Mouse (Mus musculus) frontal cortex, adult (tissue): ENCODE measurements around the gene Zfhx2.
A peak's percentile ranks its signal among the peaks of the same experiment; 100 is the strongest.

Experiments used
- ATAC-seq: cut with Nextera tagmentation; 2 replicates; pipeline ENCODE4 v1.9.2; 2017; ENCODE audit warnings: mild to moderate bottlenecking, moderate library complexity, mixed read lengths; ENCODE audit not compliant: low TSS enrichment

Zfhx2 gene

DNA sequence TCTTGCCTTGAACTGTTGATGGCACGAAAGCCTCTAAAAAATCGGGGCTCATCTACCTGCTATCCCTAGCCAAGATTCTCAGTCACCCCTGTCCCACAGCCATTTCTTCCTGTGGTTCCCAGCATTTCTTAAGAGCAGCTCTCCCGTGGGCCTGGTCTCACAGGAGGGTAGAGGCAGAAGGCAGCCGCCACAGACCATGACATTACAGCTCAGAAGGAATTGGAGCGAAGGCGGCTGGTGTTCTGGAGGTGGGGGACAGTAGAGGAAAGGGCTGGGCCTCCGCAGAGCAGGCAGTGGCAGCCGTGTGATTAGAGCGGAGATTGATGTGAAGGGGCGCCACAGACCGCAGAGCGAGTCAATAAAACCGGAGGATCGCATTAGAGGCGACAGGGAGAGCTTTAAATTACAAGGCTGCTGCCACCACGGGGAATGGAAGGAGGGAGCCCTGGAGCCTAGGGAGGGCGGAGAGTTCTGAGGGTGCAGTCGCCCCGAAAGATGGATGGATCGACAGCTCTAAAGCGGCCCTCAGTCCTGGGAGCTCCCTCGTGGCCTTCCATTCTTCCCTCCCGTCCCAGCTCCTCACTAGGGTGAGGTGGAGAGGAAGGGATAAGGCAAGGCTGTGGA, 13.6 kb downstream of the Zfhx2 start:
- ATAC-seq, result peak; percentile 13; the same call in 1 of the 2 replicates

DNA sequence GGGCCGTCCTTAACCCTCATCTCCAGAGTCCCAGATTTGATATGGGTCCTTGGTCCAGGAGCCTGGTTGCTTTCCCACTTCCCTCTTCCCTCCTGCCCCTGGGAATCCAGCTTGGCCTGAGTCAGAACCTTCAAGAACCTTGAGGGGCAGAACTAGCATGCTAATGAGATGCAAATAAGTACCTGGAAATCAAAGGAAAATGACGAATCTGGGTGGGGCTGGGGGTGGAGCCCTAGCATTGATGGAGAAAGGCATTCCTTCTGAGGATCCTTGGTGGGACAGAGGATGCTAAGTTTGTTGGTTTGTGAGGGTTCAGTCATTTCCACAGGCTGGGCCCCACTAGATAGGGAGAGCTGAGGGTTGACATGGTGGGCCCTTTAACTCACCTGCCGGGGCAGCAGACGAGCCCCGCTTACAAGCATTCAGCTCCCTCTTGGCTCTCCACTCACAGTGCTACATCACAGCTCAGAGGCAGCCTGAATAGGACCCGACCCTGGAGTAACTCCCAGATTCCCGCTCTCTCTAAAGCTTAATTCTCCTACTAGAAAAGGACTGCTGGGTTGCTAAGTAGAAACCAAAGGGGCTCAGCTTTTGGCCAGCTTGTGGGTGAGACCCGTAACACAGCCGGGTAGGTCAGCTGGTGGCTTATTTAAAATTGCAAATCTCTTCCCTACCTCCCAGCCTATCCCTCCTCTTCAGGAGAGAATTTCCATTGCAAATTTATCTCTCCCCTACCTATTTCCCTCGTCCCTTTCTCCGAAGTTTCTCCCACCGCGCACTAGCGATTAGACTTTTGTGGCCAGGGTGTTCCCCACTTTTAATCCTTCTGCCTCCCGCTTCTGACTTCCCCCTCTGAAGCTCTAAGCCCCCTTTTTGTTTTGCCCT, 14.4 kb downstream of the Zfhx2 start:
- ATAC-seq, result 0 out of 2 replicates have a peak, but pooled peaks have one; percentile 18

DNA sequence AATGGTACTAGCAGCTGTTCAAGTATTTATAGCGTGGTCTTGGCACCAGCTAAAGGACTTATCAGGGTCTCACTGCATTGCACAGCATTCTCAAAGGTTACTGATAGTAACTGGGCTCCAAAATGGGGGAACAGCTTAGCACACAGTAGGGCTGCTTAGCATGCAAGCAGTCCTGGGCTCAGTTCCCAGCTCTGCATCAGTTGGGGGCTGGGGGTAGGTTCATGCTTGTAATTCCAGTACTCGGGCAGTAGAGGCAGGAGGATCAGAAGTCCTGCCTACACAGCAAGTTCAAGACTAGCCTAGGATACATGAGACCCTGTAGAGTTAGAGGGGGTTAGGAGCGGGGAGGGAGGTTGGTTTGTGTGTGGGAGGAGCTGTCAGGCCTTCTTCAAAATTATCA, 15.2 kb downstream of the Zfhx2 start:
- ATAC-seq, result no peak

DNA sequence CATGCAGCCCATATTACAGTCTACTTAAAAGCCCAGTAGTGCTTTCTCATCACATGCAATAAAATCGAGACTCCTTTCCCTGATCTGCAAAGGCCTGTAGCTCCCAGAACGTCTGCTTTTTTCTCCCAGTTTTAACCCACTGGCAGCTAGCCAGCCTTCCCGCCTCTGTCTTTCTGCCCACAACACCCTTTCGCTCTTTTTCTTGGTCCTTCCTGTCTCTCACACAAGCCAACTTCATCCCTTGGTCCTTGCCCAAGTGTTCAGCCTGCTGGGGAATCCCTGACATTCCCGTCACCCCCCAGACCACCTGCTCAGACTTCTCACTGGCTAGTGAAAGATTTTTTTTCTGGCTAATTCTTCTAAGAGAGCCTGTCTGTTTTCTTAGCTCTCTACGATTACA, 15.9 kb downstream of the Zfhx2 start:
- ATAC-seq, result peak; percentile 13; the same call in 1 of the 2 replicates

DNA sequence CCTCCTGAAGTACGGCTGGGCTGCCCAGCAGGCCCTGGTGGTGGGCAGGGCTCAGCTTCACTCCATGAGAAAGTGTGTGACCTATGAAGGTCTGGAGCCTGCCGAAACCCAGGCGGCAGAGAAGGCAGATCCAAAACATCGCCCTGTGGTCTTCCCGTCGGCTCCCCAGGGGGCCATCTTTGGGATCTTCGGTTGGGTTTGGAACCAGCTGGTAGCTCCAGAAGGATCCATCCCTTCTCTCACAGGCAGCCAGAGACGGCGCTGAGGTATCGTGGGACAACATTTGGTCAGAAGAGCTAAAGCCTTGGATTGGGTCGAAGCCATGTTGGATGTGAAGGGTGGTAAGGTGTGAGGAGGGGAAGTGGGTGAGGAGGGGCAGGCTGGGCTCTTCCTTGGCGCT, 17.7 kb downstream of the Zfhx2 start:
- ATAC-seq, result no peak

DNA sequence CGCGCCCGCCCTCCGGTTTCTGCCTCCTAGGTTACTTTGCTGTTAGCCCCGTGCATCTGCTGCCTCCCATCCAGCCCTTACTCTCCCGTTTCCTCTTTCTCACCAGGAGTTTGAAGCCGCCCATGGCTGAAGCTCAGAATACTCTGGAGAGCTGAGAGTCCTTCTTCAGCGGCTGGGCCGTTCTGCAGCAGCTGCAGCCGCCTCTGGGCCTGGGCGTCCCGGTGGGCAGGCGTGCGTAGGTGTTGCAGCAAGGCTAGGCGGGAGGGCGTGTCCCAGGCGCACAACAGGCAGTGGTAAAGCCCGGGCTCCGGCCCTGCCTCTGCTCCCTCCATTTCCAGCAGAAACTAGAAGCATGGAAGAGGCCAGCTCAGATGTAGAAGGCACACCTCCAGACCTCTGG, 20.4 kb downstream of the Zfhx2 start:
- ATAC-seq, result peak; percentile 25

DNA sequence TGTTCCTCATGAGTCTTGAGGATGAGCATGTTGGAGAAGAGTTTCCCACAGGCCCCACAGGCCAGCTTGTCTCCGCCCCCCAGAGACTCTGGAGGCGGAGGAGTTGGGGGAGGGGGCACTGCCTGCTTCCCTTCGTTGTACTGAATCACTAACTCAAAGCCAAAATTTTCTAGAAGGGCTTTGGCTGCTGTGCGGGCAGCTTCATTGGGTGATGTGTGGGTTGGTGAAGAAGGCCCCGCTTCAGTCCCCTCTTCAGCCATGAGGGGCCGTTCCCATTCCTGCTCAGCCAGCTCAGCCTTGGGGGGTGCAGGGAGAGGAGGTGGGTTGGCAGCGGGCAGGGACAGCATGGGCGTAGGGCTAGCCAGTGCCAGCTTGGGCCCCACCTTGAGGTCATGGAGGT, 26.1 kb downstream of the Zfhx2 start:
- ATAC-seq, result 0 out of 2 replicates have a peak, but pooled peaks have one; percentile 8

DNA sequence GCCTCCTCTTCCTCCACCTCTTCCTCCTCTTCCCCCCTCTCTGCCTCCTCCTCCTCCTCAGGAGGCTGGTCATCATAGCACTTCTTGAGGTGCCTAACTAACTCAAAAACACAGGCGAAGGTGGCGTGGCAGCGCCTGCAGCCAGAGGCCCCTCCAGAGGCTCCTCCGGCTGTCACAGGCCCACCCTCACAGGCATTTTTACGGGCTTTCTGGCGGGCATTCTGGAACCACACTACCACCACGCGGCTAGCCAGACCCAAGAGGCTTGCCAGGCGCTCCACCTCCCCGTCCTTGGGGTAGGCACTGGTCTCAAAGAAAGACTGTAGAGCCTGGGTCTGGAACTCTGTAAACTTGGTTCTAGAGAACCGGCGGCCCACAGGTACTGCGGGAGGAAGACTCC, 26.7 kb downstream of the Zfhx2 start:
- ATAC-seq, result no peak

DNA sequence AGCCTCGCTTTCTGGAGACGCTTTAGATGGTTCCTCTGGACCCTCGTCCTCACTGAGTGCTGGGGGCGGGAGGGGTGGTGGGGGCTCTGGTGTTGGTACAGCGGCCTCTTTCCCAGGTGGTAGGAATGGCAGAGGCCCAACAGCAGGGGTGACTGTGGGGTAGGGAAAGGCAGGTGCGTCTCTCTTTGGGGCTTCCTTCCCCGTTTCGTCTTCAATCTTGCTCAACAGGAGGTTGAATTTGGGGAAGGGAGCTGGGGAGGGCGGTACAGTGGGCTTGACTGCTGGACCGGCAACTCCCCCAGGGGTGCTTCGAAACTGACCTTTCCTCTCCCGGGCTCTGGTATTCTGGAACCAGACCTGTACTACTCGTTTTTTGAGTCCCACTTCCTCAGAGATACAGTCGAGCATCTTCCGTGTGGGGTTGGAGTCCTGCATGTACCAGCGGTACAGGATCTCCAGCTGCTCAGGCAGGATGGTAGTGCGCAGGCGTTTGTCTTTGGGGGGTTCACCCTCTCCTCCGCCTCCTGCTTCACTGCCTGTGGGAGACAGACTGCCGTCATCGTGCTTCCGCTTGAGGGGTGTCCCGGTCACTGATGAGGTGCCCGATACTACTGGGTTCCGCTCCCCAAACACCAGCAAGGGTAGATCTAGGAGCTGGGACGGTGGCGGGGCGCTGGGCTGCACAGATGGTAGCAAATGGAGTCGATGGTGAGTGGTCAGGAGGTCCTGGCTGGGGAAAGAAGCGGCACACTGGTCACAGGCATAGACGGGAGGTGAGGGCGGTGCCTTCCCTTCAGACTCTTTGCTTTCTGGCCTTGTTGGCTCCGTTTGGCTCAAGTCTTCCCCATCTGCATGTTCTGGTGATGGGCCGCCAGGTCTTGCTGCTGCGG, 27.4 kb downstream of the Zfhx2 start:
- ATAC-seq, result no peak

DNA sequence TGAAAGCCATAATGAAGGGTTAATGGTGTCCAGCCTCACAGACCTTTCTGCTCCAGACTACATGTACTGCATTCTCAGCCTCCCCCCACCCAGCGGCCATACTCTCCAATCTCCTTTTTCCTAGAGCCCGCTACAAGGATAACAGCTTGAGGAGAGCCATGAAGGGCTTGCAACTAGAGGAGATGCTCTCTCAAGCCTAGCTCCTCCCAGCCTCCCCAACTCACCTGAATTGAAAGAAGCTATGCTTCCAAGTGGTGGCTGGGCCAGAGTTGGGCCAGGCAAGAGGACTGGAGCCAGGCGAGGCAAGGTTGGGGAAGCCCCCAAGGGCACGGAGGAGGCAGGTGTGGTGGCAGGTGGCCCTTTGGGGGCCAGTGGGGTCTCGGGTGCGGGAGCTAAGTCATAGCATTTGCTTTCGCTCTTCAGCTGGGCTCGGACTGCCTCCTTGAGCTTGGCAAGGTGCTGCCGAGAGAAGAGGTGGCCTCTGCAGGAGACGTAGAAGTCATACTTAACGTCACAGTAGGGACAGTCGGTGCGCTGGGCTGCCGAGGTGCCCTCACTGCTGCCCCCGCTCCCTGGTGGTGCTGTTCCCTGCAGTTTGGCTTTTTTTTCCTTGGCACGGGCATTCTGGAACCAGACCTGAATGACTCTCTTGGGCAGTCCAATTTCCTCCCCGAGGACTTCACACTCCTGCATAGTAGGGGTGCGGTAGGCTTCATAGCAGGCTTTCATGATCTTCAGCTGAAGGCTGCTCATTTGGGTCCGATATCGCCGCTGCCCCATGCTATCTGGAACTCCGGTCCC, 28.3 kb downstream of the Zfhx2 start:
- ATAC-seq, result no peak

DNA sequence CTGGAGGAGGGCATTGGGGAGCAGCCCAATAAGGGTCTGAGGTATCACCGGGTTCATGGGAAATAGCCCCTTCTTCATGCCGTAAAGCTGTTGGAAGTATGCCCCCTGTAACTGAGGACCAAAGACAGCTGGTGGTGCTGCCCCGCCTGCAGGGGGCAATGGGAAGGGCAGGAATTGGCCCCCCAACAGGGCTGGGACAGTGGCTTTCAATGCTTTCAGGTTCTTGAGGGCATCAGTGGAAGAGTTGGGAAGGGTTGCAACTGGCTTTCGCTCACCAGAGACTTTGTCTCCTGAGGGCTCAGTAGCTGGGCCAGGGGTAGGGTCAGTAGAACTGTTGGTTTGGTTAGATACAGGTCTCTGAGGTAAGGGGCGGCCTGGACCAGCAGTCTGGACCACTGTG, 29.0 kb downstream of the Zfhx2 start:
- ATAC-seq, result no peak

DNA sequence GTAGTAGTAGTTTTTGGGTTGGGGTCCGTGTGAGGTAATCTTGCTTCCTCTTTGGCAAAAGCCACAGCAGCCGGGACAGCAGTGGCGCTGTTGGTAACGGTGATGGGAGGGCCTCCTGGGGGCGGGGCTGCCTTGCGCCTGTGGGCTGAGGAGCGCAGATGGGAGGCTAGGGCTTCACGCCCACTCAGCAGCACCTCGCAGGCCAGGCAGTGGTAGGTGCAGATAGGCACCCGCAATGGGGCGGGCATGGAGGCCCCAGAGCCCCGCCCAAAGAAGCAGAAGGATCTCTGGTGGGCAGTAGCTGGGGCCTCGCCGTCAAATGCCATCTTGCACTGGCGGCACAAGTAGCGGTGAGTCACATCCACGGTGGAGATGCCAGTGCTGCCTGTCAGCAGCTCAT, 29.5 kb downstream of the Zfhx2 start:
- ATAC-seq, result peak; percentile 42

DNA sequence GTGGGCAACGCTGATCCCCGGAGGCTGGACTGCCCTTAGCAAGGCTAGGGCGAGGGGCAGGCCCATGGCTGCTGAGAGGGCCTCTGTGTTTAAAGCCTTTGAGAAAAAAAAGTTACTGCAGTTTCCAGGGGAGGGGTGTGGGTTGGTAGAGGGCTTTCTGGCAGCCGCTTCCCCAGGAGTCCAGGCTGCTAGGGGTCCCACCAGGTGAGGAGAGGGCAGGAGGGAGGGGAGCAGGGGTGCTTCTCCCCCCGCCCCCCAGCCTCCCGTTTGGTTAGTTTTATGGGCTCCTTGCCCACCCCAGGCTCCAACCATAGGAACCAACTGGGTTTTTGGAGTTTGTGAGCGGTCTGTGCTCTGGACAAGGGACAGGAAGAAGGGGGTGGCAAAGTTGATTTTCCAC, 30.3 kb downstream of the Zfhx2 start:
- ATAC-seq, result no peak

DNA sequence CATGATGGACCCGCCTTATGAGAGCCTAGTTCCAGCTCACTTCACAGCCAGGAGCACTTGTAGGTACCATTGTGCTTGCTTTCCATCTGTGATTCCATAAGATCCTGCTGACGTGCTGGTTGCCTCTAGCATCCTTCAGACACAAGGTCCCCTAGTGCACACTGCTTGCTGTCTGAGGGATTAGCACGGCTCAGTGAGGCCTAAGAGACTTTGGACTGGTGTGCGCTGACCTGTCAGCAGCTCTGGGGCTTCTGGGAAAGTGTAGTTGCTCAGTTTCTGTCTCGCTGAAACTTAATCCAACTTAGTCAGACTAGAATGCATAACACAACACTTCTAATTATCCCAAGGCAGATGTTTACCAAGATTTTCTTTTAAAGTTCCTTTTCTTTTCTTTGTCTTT, 32.2 kb downstream of the Zfhx2 start:
- no peak for ATAC-seq

DNA sequence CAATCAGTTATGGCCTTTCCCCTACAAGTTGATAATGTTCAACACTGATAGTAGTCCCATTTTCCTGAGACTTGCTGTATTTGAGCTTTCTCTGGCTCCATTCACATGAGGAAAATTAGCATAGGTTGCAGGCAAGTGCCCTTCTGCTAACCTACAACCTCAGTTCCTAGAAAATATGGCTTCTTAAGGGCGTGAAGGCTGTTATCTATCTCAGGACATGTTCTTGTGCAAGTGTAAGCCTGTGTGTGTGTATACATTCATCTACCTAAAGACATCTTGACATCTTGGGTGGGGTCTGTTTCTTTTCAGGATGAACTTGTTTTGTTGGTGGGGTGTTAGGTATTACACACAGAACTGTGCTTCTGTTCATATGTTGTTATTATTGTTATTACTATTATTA, 33.1 kb downstream of the Zfhx2 start:
- no peak for ATAC-seq

DNA sequence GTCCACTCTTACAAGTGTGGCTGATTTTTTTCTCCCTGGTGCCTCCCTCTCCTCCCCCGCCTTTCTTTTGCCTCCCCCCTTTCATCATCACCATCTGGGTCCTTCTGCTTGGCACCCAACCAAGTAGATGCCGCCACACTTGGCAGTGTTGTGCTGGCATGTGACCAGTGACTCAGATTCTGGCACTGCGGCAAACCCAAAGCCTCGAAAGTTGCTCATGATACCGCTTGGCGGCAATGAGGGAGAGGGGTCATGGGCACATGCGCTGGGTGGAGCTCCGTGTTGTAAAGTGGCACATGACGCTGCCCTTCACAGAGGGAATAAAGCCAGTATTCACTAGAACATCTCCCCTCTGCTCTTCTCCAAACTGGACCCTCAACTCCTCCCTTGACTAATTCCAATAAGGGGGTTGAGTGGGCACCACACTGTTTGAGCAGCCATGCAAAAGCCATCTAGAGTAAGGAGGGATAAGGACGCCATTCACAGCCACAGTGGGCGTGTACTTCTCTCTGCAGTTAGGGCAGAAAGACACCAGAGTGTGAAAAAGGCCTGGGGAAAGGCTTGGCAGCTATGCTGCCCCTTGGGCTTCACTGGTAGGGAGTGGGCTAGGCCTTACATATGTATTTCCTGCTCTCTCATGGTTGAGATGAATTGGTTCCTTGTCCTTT, 36.8 kb downstream of the Zfhx2 start:
- peak; percentile 20 for ATAC-seq

DNA sequence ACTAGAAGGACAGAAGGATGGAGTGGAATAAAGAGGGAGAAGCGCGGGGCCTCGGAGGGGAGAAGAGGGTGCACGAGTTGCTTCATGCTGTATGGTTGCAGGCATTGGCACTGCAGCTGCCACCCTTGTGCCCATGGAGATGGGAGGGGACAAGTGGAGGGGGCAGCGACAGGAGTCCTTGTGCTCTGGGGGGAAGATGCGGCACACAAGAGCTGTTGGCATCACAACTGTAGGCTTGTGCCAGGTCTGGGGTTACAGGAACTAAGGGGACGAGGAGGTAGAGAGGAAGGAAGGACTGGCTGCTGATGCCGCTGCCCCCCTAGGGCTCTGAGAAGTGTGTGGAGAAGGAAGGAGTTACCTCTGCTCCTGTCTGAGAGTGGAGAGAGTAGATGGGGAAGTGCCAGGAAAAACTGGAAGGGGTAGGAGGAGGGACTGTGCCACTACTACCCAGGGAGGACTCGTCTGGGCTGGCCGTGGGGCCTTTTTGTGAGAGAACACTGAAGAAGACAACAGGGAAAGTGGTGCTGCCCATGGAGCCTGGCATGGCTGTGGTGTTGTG, 37.9 kb downstream of the Zfhx2 start:
- ATAC-seq, result peak; percentile 35

DNA sequence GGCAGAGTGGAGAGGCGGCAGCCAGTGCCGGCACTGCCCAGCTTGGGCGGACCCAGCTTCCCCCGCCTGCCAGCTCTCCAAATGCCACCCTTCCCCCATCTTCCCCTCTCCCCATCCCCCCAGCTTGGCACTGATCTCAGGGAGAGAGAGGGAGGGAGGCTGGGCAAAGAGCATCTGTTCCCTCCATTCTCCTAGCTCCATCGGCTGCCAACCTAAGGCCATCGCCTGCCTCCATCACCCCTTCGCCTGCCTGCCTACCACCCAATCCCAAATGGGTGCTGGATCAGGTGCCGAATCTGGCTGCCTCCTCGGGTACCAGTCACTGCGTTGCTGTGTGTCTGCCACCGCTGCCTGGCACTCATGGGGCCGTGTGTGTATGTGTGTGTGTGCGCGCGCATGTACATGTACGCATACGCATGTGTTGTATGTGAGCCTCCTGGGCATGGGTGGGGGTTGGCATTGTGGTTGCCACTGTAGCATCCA, 38.4 kb downstream of the Zfhx2 start:
- ATAC-seq, result peak; percentile 44

DNA sequence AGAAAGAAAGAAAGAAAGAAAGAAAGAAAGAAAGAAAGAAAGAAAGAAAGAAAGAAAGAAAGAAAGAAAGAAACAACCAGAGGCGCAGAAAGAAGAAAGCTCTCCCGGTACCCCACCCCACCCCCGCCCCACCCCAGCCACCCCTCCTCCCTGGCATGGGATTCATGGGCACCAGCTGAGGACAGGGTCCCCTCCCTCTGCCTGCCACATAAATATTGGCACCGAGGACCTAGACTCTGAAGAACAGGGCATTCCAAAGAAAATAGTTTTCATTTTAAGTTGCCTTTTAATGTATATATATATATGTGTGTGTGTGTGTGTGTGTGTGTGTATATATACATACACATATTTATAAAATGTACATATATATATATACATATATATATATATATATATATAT, 39.1 kb downstream of the Zfhx2 start:
- ATAC-seq, result no peak

DNA sequence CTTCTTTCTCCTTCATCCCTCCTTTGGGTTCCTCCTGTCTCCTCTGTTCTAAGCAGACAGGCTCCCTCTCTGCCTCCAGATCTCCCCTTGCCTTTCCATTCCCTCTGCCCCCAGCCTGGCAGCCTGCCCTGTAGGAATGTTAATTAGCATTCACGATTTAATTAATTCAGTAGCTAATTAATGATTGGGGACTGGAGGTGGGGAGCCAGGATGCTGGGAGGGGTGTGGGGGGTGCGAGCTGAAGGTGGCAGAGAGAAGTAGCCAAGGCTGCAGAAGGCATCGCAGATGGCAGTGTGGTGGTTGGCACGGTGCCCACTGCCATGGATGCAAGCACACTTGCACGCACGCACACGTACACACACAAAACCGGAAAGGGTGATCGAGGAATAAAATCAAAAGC, 39.6 kb downstream of the Zfhx2 start:
- ATAC-seq, result no peak
